Mouse (Mus musculus) CD4-positive, CD25-positive, alpha-beta regulatory T cell, adult 4 months (primary cell): ENCODE measurements around the gene Slc1a5. TPM values are rescaled to one million over a fixed set of nuclear protein-coding genes. Genes with fewer than 3 reads are reported as not detected.

ENCODE experiments used
- polyA plus RNA-seq, 2 experiments: library from polyadenylated mRNA; unstranded; fragments of 100-300 nt; shearing (Covaris generic); gene quantifications; one replicate each; pipeline ENCODE4 v1.2.1; 2017

Gene Slc1a5
- polyA plus RNA-seq, 2 experiments from 2014 or later: 142 to 182 TPM

Other genes starting within 250 kb of the Slc1a5 start
- gene Arhgap35, start 166.3 kb upstream of the Slc1a5 start, polyA plus RNA-seq: 1 to 10 TPM; 2.7 to 3.1 TPM
- 1 to 10 TPM in 1 of 2 experiments, under 1 TPM in 1; 0.91 to 1.2 TPM for gene Ceacam15, start 105.6 kb upstream of the Slc1a5 start, polyA plus RNA-seq
- not detected for gene Ceacam9, start 59.4 kb upstream of the Slc1a5 start, polyA plus RNA-seq
- 10 to 100 TPM; 60.7 to 73.1 TPM for gene Ap2s1, start 42.9 kb upstream of the Slc1a5 start, polyA plus RNA-seq
- 10 to 100 TPM; 19.2 TPM for gene Strn4, start 34.5 kb downstream of the Slc1a5 start, polyA plus RNA-seq
- 10 to 100 TPM in 1 of 2 experiments, 1 to 10 TPM in 1; 6.8 to 11.2 TPM for gene Fkrp, start 35.4 kb downstream of the Slc1a5 start, polyA plus RNA-seq
- 10 to 100 TPM; 57.3 to 60.0 TPM for gene Prkd2, start 61.6 kb downstream of the Slc1a5 start, polyA plus RNA-seq
- gene Dact3, start 94.0 kb downstream of the Slc1a5 start, polyA plus RNA-seq: not detected
- gene Gng8, start 110.4 kb downstream of the Slc1a5 start, polyA plus RNA-seq: not detected
- 10 to 100 TPM in 1 of 2 experiments, 1 to 10 TPM in 1; 7.9 to 10.2 TPM for gene Ptgir, start 125.2 kb downstream of the Slc1a5 start, polyA plus RNA-seq
- 100 to 1,000 TPM in 1 of 2 experiments, 10 to 100 TPM in 1; 48.5 to 103 TPM for gene Calm3, start 142.8 kb downstream of the Slc1a5 start, polyA plus RNA-seq
- gene Pnmal2, start 163.3 kb downstream of the Slc1a5 start, polyA plus RNA-seq: not detected
- gene Pnmal1, start 178.3 kb downstream of the Slc1a5 start, polyA plus RNA-seq: not detected
- gene Gm42372, start 201.7 kb downstream of the Slc1a5 start, polyA plus RNA-seq: 1 to 10 TPM; 4.8 to 4.9 TPM
- under 1 TPM in 1 of 2 experiments, not detected in 1; 0.20 TPM for gene Ccdc8, start 211.4 kb downstream of the Slc1a5 start, polyA plus RNA-seq
- 10 to 100 TPM; 56.6 to 76.0 TPM for gene Ppp5c, start 246.6 kb downstream of the Slc1a5 start, polyA plus RNA-seq